Mouse (Mus musculus): ENCODE measurements around the gene Hpgds.

GRCm38 (mm10) chr6:65114902-65115301 is 29.8 kb downstream of the Hpgds start:
- TF ChIP-seq CTCF (IDR thresholded peaks at IDR 0.05; ENCODE audit: borderline replicate concordance, control insufficient read depth, extremely low read depth, insufficient read depth, low read length, poor library complexity) (no peak), POLR2A (IDR thresholded peaks at IDR 0.05; ENCODE audit: control insufficient read depth, extremely low read depth, insufficient read depth, low read length, poor library complexity) (no peak)

Measured in thymus, adult 2 months (tissue).